Mouse (Mus musculus): ENCODE data around the gene Qrfp. TPM values are rescaled to one million over a fixed set of nuclear protein-coding genes. Genes with fewer than 3 reads are reported as not detected.
A peak's percentile ranks its signal among the peaks of the same experiment; 100 is the strongest.

Gene Qrfp
- not detected for total RNA-seq (2021)
- polyA plus RNA-seq (2012; rRNA removed), result not detected in 2 replicates
- long read RNA-seq, result 0 reads

DNA sequence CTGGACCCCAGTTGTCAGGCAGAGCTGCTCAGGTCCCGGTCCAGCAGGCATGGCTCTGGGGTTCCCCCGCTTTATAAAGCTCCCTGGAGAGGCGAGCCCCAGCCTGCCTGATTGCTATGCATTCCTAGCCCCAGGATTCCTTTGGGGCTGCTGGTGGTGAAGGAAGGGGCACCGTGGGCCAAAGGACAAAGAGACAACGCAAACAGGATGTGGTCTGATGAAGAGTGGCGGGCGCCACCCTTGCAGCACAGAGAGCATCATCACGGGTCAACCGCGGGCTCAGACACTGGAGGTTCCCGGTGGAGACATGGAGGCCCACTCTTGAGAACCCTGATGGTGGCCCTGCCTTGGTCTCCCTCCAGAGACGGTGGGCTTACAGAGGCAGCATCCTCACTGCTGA lies at the start of gene Qrfp:
Gene Qrfp (minus strand): TSS at position 137 of the 400 bp plus-strand sequence.
- DNase-seq, result no peak

DNA sequence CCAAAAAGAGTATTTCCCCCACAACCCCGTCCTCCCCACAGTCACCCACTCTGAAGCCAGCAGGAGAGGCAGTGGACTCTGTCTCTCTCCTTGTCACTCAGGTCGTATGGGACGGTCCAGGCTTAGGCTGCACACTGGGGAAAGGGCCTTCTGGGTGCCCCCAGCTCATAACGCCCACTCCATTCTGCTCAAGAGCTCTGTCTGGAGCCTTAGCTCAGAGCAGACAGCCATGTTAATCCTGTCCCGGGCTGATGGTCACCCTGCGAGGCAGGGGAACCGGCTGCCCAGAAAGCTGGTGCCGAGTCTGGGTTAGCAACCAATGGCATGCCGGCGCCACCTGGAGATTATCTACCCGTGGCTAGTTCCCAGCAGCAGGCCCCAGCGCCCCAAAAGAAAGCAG lies 48.1 kb upstream of the Qrfp start:
- DNase-seq, result no peak

DNA sequence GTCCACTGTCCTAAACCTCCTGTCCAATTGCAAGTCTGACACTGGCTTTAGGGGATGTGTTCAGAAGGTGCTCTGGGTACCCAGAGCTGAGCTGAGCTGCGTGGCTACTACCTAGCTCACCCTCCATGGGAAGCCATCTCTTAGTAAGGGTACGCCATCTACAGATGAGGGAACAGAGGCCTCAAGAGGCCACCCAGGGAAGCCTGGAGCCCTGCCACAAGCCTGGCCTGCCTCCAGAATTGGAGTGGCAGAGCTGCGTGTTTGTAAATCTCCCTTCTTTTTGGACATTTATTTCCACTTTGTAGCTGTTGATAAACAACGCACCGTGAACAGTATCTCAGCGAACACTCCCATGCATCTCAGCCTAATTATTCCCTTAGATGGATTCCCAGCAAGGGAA lies 46.8 kb upstream of the Qrfp start:
- no peak for DNase-seq

DNA sequence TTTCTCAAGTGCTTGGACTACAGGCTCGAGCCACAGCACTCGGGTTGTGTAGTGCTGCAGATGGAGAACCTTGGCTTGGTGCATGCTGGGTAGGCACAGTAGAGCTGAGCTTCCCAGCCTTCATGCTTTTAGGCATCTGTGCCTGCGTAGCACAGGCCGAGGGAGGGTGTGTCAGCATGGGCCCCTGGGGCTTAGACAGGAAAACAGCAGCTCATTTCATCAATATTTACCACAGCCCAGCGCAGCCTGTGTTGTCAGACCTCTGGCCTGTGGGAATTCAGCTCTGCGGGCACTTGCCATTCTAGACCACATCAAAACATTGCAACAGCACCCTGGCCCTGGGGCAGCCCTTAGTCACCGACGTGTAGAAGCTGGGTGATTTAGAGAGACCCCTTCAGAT lies 45.6 kb upstream of the Qrfp start:
- peak; percentile 7 for DNase-seq

DNA sequence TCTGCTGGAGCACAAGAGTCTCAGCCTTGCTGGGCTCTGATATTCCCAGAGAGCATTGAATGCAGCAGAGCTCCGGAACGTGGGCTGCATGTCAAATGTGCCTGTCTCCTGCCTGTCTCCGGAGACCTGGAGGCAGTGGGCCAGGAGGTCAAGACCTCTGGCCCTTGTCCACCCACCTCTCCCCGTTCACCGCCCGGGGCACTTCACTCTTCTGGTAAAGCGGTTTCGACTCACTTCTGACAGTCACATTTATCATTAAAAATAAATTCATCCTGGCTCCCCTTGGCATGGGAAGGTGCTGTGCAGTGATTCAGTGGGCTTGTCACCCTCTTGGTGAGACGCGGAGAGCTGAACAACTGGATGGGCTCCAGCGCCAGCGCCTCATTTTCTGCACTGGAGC lies 39.8 kb upstream of the Qrfp start:
- DNase-seq, result no peak

DNA sequence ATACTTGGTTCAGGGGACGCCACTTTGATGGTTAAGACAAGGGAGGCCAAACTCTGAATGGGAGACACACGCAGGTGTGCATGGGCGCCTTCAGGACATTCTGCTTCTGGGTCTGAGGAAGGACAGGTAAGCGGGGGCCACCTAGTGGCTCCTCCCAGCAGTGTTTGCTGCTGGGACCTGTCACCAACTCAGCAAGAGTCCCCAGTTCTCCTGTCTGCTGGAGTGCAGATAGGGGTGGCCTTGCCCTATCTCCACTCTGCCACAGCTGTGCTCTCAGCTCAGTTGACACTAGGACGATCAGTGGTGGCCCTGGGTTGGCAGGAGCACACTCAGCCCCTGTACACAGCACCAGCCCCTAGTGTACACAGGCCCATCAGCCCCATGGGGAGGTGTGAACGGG lies 37.5 kb upstream of the Qrfp start:
- no peak for DNase-seq

DNA sequence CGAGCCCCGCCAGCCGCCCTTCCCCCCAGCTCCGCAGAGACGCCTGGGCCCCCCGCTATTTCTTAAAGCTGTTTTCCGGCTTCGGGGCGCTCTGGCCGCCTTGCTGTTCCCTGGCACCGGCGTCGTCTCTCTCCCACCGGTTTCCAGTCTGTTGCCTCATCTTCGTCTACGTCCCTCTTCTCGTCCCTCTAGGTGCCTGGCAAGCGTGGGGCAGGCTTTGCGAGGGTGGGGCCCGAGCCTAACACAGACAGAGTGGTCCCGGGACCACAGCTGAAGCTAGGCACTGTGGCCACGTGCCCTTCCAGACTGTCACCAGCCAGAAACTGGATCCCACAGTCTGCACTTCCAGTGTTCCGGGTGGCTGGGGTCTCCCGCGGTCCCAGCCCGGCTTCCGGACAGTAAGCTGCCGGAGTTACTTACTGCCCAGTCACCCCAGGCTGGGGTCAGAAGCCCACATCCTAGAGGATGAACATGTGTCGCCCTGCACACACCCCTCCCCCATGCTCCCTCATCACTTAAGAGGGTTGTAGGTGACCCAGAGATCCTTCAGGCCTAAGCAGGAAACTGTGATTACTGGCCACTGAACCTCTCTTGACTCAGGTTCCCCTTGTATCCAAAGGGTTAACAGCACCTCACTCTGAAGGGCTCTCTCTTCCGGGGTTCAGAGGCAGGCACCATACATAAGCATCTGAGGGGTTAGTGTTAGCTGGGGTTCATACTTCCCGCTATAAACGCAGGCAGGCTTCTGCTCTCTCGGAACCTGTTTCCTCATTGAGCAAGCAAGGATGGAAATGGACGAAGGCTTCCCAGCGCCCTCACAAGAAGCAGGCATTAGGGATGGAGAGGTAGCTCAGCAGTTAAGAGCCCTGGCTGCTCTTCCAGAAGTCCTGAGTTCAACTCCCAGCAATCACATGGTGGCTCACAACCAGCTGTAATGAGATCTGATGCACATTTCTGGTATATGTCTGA lies 36.6 kb upstream of the Qrfp start:
- DNase-seq, result no peak

DNA sequence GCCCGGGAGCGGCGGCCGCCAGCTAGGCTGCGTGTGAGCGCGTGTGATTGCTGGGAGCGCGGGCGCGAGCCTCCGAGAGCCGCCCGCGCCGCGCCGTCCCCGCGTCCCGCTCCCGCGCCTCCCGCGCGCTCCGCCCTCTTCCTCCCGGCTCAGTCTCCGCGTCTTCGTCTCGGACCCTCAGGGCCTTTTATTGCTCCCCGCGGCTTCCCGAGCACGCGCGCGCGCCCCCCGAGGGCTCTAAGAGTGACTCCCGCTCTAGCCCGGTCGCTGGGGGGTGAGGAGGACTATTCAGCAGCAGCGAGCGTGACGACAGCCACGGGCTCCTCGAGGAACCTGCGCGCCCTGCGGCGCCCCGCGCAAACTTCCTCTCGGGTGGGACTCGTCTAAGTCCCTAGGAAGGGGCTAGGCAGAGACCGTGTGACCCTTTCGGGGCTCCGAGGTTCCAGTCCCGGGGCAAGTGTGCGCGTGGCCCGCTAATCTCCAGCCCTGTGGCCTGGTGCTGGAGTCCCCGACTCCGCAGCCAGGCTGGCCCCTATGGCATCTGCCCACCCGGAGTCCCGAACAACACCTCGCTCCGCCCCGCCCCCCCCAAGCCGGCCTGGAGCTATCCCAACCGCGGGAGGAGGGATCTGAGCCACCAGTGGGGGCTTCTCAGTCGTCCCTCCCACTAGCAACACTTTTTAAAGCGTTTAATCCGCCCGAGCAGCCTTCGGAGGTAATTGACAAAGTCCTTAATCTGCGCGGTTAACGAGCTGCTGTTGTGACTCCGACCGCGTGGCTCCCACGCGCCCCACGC lies 35.7 kb upstream of the Qrfp start, which contains the start of gene Fibcd1:
Gene Fibcd1 (minus strand): TSS at position 110 of the 796 bp plus-strand sequence.
- peak; percentile 10 for DNase-seq

DNA sequence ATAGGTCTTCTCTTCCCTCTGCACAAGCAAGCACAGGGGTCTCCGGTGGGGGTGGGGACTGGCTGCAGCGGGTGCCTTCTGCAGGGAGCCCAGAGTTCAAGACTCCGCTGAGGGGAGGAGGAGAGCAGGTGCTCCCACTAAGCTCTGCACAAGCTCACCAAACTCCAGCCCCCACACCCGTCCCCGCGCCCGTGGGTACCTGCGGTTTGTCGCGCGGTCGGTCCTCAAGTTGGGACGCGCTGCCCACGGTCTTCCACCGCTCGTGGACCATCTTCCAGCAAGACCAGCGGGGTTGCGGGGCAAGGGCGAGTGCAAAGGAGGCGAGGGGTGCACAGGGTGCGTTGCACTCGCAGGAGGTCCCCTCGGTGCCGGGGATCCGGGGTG lies 35.1 kb upstream of the Qrfp start:
- DNase-seq, result no peak

DNA sequence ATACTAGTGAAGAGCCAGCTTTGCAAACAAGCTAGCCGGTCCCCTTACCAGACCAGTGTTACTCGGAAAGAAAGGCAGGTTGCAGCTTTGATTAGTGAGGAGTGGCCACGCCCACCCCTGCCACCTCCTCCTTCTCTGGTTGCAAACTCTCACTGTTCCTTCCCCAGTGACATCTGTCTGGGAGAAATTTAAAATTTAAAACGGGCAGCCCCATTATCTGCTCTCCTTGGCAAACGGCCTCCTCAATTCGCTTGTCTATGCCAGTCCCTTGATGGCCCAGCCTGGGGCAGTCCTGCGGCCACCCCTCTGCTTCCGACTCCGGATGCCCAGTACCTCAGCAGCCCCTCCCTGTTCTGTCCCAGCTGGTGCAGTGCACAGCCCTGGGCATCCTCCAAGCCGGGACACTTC lies 34.4 kb upstream of the Qrfp start:
- no peak for DNase-seq

DNA sequence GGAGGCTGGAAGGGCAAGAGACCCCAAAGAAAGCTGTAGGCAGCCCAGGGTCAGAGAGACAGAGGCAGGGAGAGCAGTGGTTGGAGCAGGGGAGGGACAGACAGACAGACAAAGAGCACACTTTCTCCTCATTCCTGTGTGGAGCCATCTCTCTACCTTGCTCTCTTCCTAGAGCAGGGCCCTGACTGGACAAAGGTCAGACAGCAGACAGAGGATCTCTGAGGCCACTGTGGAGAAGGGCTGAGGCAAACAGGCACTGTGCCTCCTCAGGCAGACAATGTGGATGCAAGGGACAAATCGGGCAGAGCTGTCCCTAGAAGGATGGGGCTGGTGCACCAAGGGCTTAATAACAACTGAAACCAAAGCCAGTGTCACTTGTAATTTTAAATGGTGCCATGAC lies 28.5 kb upstream of the Qrfp start:
- DNase-seq, result no peak

DNA sequence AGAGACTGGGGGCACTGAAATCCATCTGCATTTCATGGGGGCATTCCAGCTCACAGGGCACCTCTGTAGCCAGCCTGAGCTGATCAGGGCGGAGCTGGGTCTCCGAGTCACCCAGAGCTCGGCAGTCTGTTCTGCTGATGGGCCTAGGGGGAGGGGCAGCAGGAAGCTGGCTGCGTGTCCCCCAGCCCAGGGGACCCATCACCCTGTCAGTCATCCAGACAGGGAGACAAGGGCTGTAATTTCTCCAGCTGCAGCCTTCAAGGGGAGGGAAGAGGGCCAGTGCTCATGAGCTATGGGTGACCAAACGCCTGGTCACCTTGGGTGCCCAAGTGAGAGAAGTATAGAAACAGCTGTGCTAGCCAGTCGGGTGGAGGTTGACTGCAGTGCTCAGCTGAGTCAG lies 26.6 kb upstream of the Qrfp start:
- DNase-seq, result no peak

DNA sequence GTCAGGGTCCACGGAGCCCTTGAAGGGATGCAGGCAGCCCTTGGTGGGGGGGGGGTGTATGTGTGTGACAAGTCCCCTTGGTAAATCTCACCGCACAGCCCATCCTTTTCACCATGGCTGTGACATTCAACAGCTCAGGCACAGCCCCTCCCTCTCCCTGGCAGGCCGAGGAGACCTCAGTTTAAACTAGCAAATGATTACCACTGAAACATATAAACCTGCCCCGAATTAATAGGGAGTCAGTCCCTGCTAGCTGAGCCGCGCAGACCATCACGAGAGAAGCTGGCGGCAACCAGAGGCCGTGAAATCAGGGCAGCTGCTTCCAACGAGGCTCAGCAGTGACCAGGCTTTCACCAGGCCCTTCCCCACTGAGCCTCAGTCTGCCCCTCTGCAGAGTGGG lies 25.7 kb upstream of the Qrfp start:
- DNase-seq, result no peak

DNA sequence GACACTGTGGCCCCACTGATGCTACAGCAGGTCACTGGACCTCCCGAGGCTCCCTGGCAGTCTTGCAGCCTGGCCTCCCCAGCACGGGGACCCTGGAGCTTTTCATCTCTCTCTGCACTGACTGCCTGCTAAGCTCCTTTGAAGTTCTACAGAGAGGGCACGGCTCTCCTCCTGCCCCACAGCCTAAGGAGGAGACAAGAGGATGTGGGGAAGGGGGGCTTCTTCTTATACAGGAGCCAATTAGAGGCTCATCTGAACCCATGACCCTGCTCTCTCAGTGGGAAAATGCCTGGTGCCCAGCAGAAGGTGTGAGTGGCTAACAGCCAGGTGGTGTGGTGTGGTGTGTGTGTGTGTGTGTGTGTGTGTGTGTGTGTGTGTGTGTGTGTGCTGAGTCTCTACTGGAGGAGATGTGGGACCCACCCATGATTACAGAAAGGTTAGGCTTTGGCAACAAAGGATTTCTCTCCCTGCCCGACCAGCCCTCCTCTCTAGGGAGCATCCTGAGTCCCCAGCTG lies 18.0 kb upstream of the Qrfp start:
- no peak for DNase-seq

DNA sequence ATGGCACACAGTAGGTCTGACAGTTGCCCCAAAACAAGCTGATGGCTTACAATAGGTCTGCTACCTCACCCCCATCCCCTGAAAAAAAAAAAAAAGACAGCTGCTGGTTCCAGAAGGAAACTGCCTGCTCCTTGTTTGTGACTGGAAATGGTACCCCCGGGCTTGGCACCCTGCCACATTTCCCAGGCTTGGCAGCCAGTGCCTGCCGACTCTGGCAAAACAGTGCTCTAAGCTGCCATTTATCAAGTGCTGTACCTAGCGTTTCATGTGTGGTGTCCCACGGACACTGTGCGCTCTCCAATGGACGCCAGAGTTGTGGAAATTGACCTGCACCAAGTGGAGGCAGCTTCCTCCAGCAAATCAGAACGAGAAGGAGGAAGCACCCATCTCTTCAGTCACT lies 17.5 kb upstream of the Qrfp start:
- peak; percentile 32 for DNase-seq

DNA sequence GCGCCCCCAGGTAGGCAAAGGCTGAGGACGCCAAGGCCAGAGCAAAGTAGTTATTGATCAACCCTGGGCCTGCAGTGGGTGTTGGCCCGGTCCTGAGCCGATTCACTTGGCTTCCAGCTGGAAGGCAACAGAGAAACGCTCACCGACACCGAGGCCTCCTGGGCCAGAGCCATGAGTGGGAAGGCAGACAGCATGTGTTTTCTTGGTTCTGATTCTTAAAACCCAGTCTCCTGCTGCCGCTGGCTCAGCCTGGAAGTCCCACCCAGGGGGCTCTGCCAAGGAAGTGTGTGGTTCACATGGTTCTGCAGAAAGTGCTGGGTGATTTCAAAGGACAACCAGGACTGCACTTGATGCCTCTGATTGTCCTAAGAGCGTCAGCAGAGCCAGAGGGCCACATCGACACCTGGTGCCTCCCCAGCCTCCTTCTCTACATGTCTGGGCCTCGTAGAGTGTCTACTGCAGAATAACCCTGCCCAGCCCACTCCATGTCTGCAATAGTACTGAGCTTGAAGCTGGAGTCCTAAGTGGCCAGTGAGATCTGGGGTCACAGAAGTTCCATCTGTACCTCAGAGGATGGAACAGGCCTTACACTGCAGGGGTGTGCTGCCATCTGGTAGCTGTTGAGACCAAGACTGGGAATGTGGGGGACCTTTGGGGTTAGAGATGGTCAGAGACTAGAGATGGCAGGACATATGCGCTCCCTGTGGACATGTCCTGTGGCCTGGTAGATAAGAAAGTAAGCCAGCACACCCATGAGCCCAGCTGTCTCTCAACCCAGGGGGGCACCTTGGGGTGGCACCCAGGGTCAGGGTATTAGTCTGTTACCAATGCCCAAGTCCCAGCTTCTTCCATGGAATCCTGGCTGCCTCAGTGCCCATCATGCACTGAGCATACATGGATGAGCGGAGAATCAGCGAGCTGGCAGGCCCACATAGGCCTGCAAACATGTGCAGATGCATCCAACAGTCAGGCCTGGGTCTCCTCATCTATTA lies 16.0 kb upstream of the Qrfp start:
- no peak for DNase-seq

DNA sequence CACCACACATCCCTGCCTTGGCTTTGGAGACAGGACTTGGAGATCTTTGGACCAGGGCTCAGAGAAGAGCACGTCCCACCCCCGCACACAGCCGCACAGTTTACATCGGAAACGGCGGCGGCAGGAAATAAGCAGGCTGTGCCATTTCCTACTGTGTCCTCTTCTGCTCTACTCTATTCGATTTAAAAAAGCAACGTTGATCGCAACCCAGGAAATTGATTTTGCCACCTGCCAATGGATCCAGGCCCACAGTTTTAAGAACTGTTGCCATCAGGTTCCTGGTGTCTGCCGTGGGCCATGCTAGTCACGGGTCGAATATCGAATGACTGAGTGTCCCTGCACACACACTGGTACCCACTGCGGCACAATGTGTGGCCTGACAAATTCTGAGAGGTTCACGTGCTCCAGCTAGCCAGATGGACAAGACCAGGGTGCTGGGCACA lies 15.1 kb upstream of the Qrfp start:
- no peak for DNase-seq

DNA sequence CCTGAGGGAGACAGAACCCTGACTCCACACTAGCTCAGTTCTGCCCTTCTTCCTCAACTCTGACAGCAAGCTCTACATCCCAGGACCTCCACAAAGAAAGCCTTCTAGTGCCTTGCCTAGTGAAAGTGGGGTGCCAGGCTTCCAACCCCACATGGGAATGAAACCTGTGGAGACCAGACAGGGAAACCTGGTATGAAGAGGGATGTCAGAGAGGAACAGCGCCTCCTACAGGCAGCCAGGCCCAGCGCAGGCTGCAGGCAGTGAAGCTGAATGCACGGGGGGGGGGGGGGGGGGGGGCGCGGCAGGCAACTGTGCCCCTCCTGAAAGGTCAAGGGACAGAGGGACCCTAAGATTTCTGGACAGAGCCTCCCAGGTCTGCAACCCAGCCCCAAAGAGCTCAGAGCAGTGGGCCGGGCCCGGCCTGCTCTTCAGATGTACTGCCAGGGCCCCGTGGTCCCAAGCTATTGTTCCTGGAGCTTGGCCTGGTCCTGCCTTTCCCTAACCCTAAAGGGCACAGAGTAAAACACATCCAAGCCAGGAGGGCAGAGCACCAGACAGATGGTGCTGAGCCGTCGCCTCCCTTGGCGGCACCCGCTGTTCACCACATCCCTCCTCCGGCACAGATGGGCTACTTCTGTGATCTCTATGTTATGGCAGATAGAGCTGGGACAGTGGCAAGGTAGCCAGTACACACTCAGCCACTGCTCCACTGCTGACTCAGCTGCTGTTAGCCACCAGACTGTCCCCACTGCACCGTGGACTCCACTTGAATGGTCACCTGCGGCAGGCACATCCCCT lies 13.8 kb upstream of the Qrfp start:
- DNase-seq, result no peak

DNA sequence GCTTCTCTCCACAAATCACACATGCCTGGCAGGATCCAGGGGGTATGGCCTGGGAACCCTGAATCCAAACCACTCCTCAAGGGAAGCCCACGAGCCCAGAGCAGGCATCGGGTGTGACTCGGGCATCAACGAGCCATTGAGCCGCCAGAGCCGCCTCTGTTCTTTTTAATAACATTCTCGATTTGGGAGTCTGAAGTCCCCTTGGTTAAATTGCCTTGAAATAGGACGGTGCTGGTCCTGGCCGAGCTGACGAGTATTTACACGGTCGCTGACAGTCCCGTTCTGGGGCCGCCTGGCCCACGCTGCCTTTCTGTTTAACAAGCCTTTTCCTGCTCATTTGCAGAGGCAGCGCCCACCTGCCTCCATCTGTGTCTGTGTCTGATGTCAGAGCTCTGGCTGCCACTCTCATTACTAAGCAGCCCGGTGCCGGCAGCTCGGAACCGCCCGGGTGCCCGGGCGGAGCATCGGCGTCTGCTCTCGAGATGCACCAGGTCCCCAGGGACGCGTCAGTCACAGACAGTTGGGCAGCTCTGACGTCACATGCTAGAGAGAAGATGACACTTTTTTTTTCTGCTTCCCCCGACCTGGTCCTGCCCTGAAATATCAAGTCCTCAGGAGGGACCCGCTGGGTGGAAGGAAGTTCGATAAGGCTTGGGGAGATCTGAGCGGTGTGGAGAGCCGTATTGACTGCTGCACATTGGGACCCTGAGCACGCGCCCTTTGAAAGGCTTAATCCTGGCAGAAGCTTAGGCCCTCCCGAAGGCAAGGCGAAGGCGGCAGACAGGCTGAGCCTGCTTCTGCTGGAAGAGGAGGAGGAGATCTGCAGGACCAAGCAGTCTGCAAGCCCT lies 12.4 kb upstream of the Qrfp start:
- no peak for DNase-seq

DNA sequence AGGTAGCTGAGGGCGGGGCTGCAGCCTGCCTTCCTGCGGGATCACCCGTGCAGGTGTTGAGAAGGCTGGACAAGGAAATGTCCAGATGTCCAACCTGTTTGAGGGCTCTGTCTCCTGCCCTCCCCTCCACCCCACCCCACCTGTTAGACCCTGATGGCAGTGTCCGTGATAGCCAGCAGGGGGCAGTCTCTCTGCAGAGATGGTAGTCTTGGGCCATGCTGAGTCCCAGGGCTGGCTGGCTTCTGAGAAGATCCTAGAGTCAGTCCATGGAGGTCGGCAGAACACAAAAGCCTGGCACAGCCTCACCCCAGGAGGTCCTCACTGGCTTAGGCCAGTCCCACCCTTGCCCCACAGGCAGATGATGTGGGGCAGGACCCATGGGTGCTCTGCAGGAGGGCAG lies 5.0 kb upstream of the Qrfp start:
- DNase-seq, result peak; percentile 57

All from adrenal gland, adult 2 months (tissue).